ENCODE assay signal across 10 mouse cellular contexts in genomic region chr11:116980313-116980712, GRCm38 (mm10).
DNase-seq lines count a peak whose midpoint lies in the region; ATAC-seq lines count a peak whose summit lies in the region.
"Had no signal": no experiment of that assay in that cellular context is flagged by ENCODE, and none has a peak within 500 bp of the region (broad histone marks: within the 10 kb centered on the region; RNA-seq: fewer than 3 reads in every experiment).

No protein-coding gene starts in this region.

- H3K4me2 ChIP-seq in limb, embryonic 13.5 days (replicated peaks): peak overlapping the region; percentile 23

- no peak overlapping the region for H3K9ac ChIP-seq in limb, embryonic 13.5 days

- H3K9me3 ChIP-seq in limb, embryonic 13.5 days: no peaks in the 10 kb centered on the region

- H3K27me3 ChIP-seq in limb, embryonic 13.5 days: no peaks in the 10 kb centered on the region

- no peaks in the 10 kb centered on the region for H3K36me3 ChIP-seq in limb, embryonic 13.5 days

- no peak for ATAC-seq in limb, embryonic 13.5 days (ENCODE audit: low FRiP score, low read depth)

- peaks cover 19% of the 10 kb centered on the region for H3K4me1 ChIP-seq in limb, embryonic 13.5 days

- 20% methylated on average over 5 of the region's 5 CpGs for WGBS in limb, embryonic 13.5 days

- H3K27ac ChIP-seq in limb, embryonic 13.5 days: 0 out of 2 replicates have a peak overlapping the region, but pooled peaks have one; percentile 39

- H3K4me3 ChIP-seq in limb, embryonic 13.5 days: no peak overlapping the region
- H3K4me3 ChIP-seq: erythroblast, embryonic 14.5 days had no signal

- DNase-seq in embryo, embryonic 11 days: peak; percentile 37
- no peak for DNase-seq in embryo, embryonic 9.5 days (ENCODE audit: extremely low spot score)
- peak; percentile 16 for DNase-seq in urinary bladder, postnatal 14 days (ENCODE audit: low spot score)
- no peak for DNase-seq in urinary bladder, postnatal 25 days (ENCODE audit: low spot score)
- no peak for DNase-seq in right cerebral cortex, postnatal 4 days
- no peak for DNase-seq in cerebellum, adult 11 months
- DNase-seq in natural killer cell, adult 2 months (ENCODE audit: low spot score in 2 of 2): no peak
- DNase-seq: B cell, adult 2 months had no signal

Comparison
In these comparisons a context has a peak if more than half of its experiments do, and no peak if none do; other contexts are left out.
1. DNase-seq: peak in embryo, embryonic 11 days (single experiment) and urinary bladder, postnatal 14 days (single experiment); none in embryo, embryonic 9.5 days (single experiment), urinary bladder, postnatal 25 days (single experiment), right cerebral cortex, postnatal 4 days (single experiment), cerebellum, adult 11 months (single experiment) and natural killer cell, adult 2 months (0 of 2).